ENCODE assay signal across 7 mouse cellular contexts in genomic region chr6:124904161-124904981, GRCm38 (mm10). TPM values are rescaled to one million over a fixed set of nuclear protein-coding genes. Genes with fewer than 3 reads are reported as not detected.
DNase-seq lines count a peak whose midpoint lies in the region; ATAC-seq lines count a peak whose summit lies in the region.

No protein-coding gene starts in this region.

- H3K27me3 ChIP-seq in hindbrain, embryonic 13.5 days = peaks cover 6% of the 10 kb centered on the region; the same call in 1 of the 2 replicates

- DNase-seq in ZHBTc4 (ENCODE audit: low read depth, low spot score) = peak; percentile 90
- peak; percentile 87 to 89 for DNase-seq in cerebellum, postnatal 10 days
- DNase-seq in frontal cortex, postnatal 10 days (ENCODE audit: low spot score in 2 of 2) = peak; percentile 68 to 71
- peak; percentile 54 to 66 for DNase-seq in layer of hippocampus, postnatal 36 days
- DNase-seq in lung, postnatal 25 days (ENCODE audit: low spot score) = peak; percentile 88
- DNase-seq in right cerebral cortex, postnatal 10 days (ENCODE audit: low spot score in 2 of 2) = peak; percentile 86 to 91

- peaks cover 37% of the 10 kb centered on the region for H3K4me1 ChIP-seq in hindbrain, embryonic 13.5 days (replicated peaks)

- H3K36me3 ChIP-seq in hindbrain, embryonic 13.5 days = peaks cover 5% of the 10 kb centered on the region; the same call in 1 of the 2 replicates

- H3K4me2 ChIP-seq in hindbrain, embryonic 13.5 days = peak overlapping the region; percentile 65

- H3K9ac ChIP-seq in hindbrain, embryonic 13.5 days = peak overlapping the region; percentile 76

- peak overlapping the region; percentile 39 for H3K4me3 ChIP-seq in hindbrain, embryonic 13.5 days

- 7% methylated on average over 24 of the region's 24 CpGs for WGBS in hindbrain, embryonic 13.5 days

- no peaks in the 10 kb centered on the region for H3K9me3 ChIP-seq in hindbrain, embryonic 13.5 days

- H3K27ac ChIP-seq in hindbrain, embryonic 13.5 days = peak overlapping the region; percentile 99

- peak; percentile 74 for ATAC-seq in hindbrain, embryonic 13.5 days (ENCODE audit: low FRiP score)

RNA-seq across cellular contexts. Expression of gene Lag3, which starts 7.1 kb away (rescaled TPM):
- 2.4 and 2.6 TPM in 2 replicates for polyA plus RNA-seq in hindbrain, embryonic 13.5 days (2015; fragmentation: Nextera tagmentation; extraction: Ambion mirVana)
- 1 to 10 TPM; 2.1 to 2.3 TPM for total RNA-seq in layer of hippocampus, postnatal 36 days (2021)

RNA-seq across cellular contexts. Expression of gene Ptms, which starts 15.5 kb away (rescaled TPM):
- polyA plus RNA-seq in hindbrain, embryonic 13.5 days (2015; fragmentation: Nextera tagmentation; extraction: Ambion mirVana) = 744 and 801 TPM in 2 replicates
- 1,000 to 10,000 TPM; 1,023 to 1,087 TPM for total RNA-seq in layer of hippocampus, postnatal 36 days (2021)

RNA-seq across cellular contexts. Expression of gene Cd4, which starts 16.4 kb away (rescaled TPM):
- polyA plus RNA-seq in hindbrain, embryonic 13.5 days (2015; fragmentation: Nextera tagmentation; extraction: Ambion mirVana) = 0.14 and 0.19 TPM in 2 replicates
- under 1 TPM in 1 of 2 experiments, not detected in 1; 0.23 TPM for total RNA-seq in layer of hippocampus, postnatal 36 days (2021)

RNA-seq across cellular contexts. Expression of gene Mlf2, which starts 26.8 kb away (rescaled TPM):
- 481 and 505 TPM in 2 replicates for polyA plus RNA-seq in hindbrain, embryonic 13.5 days (2015; fragmentation: Nextera tagmentation; extraction: Ambion mirVana)
- total RNA-seq in layer of hippocampus, postnatal 36 days (2021) = 100 to 1,000 TPM; 630 to 652 TPM

RNA-seq across cellular contexts. Expression of gene Gpr162, which starts 40.6 kb away (rescaled TPM):
- 21.3 and 22.5 TPM in 2 replicates for polyA plus RNA-seq in hindbrain, embryonic 13.5 days (2015; fragmentation: Nextera tagmentation; extraction: Ambion mirVana)
- total RNA-seq in layer of hippocampus, postnatal 36 days (2021) = 100 to 1,000 TPM; 180 to 187 TPM

Comparison
In these comparisons a context has a peak if more than half of its experiments do, and no peak if none do; other contexts are left out.
1. Peak in every context shown above with its lines: DNase-seq, ATAC-seq, H3K4me3 ChIP-seq and H3K27ac ChIP-seq.